Mouse (Mus musculus) gastrocnemius, postnatal 4 days (tissue): Measurements from ENCODE around the gene Arsa. TPM values are rescaled to one million over a fixed set of nuclear protein-coding genes. Genes with fewer than 3 reads are reported as not detected.

Source experiments
- total RNA-seq, 2 experiments: library from RNA; stranded (reverse); gene quantifications; 2 replicates each; pipeline ENCODE4 v1.2.3; 2021

The Arsa gene
- total RNA-seq, 2 experiments from 2014 or later, result 13.6 to 15.2 TPM

Other genes starting within 250 kb of the Arsa start
- gene Sbf1, start 162.1 kb downstream of the Arsa start, total RNA-seq, result 10 to 100 TPM; 69.4 to 73.9 TPM
- gene Adm2, start 154.7 kb downstream of the Arsa start, total RNA-seq, result not detected
- not detected for gene Miox, start 143.0 kb downstream of the Arsa start, total RNA-seq
- 10 to 100 TPM; 45.7 to 47.7 TPM for gene Lmf2, start 121.8 kb downstream of the Arsa start, total RNA-seq
- gene Ncaph2, start 121.7 kb downstream of the Arsa start, total RNA-seq, result 10 to 100 TPM; 83.5 to 87.3 TPM
- gene Sco2, start 103.6 kb downstream of the Arsa start, total RNA-seq, result 10 to 100 TPM; 11.1 to 12.0 TPM
- gene Tymp, start 100.4 kb downstream of the Arsa start, total RNA-seq, result under 1 TPM; 0.26 to 0.32 TPM
- gene Odf3b, start 98.1 kb downstream of the Arsa start, total RNA-seq, result under 1 TPM; 0.44 to 0.71 TPM
- gene Klhdc7b, start 92.5 kb downstream of the Arsa start, total RNA-seq, result not detected
- gene Syce3, start 66.9 kb downstream of the Arsa start, total RNA-seq, result not detected
- gene Cpt1b, start 51.6 kb downstream of the Arsa start, total RNA-seq, result 100 to 1,000 TPM; 189 to 210 TPM
- 1 to 10 TPM in 1 of 2 experiments, under 1 TPM in 1; 0.83 to 1.2 TPM for gene C730034F03Rik, start 47.8 kb downstream of the Arsa start, total RNA-seq
- gene Gm44502, start 47.7 kb downstream of the Arsa start, total RNA-seq, result 1 to 10 TPM; 1.7 TPM
- gene Chkb, start 47.5 kb downstream of the Arsa start, total RNA-seq, result 10 to 100 TPM; 35.8 to 51.0 TPM
- under 1 TPM; 0.31 to 0.32 TPM for gene Mapk8ip2, start 23.5 kb downstream of the Arsa start, total RNA-seq
- 10 to 100 TPM; 30.4 to 35.7 TPM for gene Shank3, start 22.2 kb upstream of the Arsa start, total RNA-seq
- under 1 TPM; 0.49 to 0.54 TPM for gene Acr, start 90.9 kb upstream of the Arsa start, total RNA-seq
- 10 to 100 TPM in 1 of 2 experiments, 1 to 10 TPM in 1; 8.1 to 10.2 TPM for gene Rabl2, start 114.5 kb upstream of the Arsa start, total RNA-seq